Mouse (Mus musculus): Measurements from ENCODE around the gene Proca1.
A peak's percentile ranks its signal among the peaks of the same experiment; 100 is the strongest.

Gene Proca1

GRCm38 (mm10) chr11:78213086-78213817 lies 20.1 kb downstream of the Proca1 start:
- DNase-seq (ENCODE audit: low read depth in 2 of 2, low spot score in 2 of 2), result no peak

- DNase-seq (ENCODE audit: low read depth in 2 of 2, low spot score in 2 of 2), result peak; percentile 32 to 53
Observed at GRCm38 (mm10) chr11:78215709-78216317, 22.6 kb downstream of the Proca1 start.

DNA sequence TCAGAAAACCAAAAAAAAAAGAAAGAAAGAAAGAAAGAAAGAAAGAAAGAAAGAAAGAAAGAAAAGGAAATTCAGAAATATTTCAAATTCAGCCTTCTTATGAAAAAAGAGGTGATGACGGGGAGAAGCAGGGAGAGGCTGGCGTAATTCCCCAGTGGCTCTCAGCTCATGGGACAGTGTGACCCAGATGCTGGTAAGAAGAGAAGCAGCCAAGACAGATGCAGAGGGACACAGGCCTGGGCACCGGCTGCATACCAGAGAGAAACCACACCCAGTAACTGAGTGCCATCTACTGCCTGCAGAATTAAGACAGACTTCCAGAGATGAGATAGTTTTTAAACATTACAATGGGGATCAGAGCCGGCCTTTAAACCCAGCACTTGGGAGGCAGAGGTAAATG lies 30.4 kb downstream of the Proca1 start:
- DNase-seq (ENCODE audit: low read depth in 2 of 2, low spot score in 2 of 2), result no peak

DNA sequence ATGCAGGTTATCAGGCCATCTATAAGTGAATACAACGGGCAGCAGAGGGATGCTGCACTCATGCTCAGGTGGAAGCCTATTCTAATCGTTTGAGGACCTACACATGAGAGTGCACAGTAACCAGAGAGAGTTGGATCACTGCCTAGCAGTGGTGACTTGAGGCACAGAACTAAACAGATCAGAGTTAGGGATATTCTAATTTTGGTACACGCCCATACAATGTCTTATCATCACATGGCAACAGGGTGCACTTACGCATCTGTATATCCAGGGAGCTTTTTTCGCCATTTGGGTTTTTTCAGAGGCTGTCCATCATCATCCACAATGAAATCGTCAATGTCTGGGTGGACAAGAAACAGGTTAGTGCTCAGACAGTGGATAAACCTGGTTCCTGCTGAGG lies 38.3 kb downstream of the Proca1 start:
- no peak for DNase-seq (ENCODE audit: low read depth in 2 of 2, low spot score in 2 of 2)

GRCm38 (mm10) chr11:78240193-78240857 lies 47.1 kb downstream of the Proca1 start:
- no peak for DNase-seq (ENCODE audit: low read depth in 2 of 2, low spot score in 2 of 2)

- no peak for DNase-seq (ENCODE audit: low read depth in 2 of 2, low spot score in 2 of 2)
Observed at GRCm38 (mm10) chr11:78245261-78245626, 52.1 kb downstream of the Proca1 start.

DNA sequence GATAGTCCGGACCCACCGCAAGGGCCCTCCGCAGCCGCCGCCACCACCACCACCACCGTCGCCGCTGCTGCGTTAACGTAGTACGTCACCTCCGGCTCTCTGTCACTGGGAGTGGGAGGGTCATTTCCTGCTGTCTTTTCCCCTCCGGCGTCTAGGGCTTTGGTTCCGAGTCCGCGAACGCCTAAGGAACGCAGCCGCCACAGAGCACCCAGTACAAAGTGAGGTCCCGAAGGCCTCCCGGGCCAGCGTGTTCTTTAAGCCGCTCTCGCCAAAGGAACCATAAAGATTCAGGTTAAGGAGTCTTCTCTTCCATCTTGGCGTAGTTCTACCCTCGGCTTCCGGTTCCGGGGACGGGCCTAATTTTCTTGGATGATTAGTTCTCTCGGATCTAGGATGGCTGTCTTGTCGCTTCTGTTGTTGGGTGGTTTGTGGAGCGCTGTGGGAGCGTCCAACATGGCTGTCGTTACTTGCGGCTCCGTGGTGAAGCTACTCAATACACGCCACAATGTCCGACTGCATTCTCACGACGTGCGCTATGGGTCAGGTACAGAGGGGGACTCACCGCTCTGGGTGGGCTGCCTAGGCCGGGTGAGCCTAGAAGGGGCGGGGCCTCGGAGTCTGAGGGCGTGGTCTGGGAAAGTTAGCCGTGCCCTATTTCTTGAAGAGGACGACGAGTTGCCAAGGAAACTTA lies 52.6 kb downstream of the Proca1 start, which contains the start of the genes Sdf2 and Supt6:
Gene Sdf2, plus strand, starts transcription at position 120 of the 691 bp plus-strand sequence.
Gene Supt6, minus strand, starts transcription at position 361 of the 691 bp plus-strand sequence.
- DNase-seq (ENCODE audit: low read depth in 2 of 2, low spot score in 2 of 2), result peak; percentile 80 to 93

- no peak for DNase-seq (ENCODE audit: low read depth in 2 of 2, low spot score in 2 of 2)
Observed at GRCm38 (mm10) chr11:78246318-78247011, 53.3 kb downstream of the Proca1 start.

DNA sequence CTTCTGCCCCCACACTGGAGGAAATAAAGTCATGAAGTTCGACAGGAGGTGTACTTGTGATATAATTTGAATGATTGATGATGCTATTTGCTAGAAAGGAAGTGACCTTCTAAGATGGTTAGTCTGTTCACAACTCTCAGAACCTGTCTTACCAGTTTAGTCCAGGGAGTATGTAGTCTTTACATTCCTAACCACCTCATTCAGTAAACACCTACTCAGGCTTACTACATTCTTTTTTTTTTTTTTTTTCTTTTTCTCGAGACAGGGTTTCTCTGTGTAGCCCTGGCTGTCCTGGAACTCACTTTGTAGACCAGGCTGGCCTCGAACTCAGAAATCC lies 53.8 kb downstream of the Proca1 start:
- DNase-seq (ENCODE audit: low read depth in 2 of 2, low spot score in 2 of 2), result no peak

- DNase-seq (ENCODE audit: low read depth in 2 of 2, low spot score in 2 of 2), result no peak
Observed at GRCm38 (mm10) chr11:78247727-78248140, 54.5 kb downstream of the Proca1 start.

Data from CD8-positive naive resting alpha-beta T cell, adult 2 months (primary cell).